ENCODE assay signal across 17 mouse cellular contexts in genomic region chr16:34407036-34407435, GRCm38 (mm10).
A peak's percentile ranks its signal among the peaks of the same experiment; 100 is the strongest.
DNase-seq lines count a peak whose midpoint lies in the region; ATAC-seq and TF ChIP-seq lines count a peak whose summit lies in the region.
"Had no signal": no experiment of that assay in that cellular context is flagged by ENCODE, and none has a peak within 500 bp of the region (broad histone marks: within the 10 kb centered on the region; RNA-seq: fewer than 3 reads in every experiment).

No protein-coding gene starts in this region.

- H3K4me2 ChIP-seq in hindbrain, embryonic 13.5 days, result no peak overlapping the region
- no peak overlapping the region for H3K4me2 ChIP-seq in neural tube, embryonic 13.5 days
- no peak overlapping the region for H3K4me2 ChIP-seq in neural tube, embryonic 15.5 days
- H3K4me2 ChIP-seq: heart, embryonic 13.5 days had no signal

- no peaks in the 10 kb centered on the region for H3K27me3 ChIP-seq in hindbrain, embryonic 13.5 days
- H3K27me3 ChIP-seq in hindbrain, embryonic 10.5 days (ENCODE audit: insufficient read depth, poor library complexity, severe bottlenecking), result no peaks in the 10 kb centered on the region
- H3K27me3 ChIP-seq in neural tube, embryonic 13.5 days, result no peaks in the 10 kb centered on the region
- no peaks in the 10 kb centered on the region for H3K27me3 ChIP-seq in neural tube, embryonic 15.5 days (replicated peaks)
- H3K27me3 ChIP-seq: heart, embryonic 13.5 days had no signal

- H3K27ac ChIP-seq in hindbrain, embryonic 13.5 days, result peak overlapping the region; percentile 60
- no peak overlapping the region for H3K27ac ChIP-seq in hindbrain, embryonic 10.5 days
- H3K27ac ChIP-seq in left cerebral cortex, adult 2 months, result peak overlapping the region; percentile 36; the same call in 1 of the 2 replicates
- H3K27ac ChIP-seq in neural tube, embryonic 13.5 days (replicated peaks), result 0 out of 2 replicates have a peak overlapping the region, but pooled peaks have one; percentile 33
- no peak overlapping the region for H3K27ac ChIP-seq in neural tube, embryonic 15.5 days (replicated peaks)
- H3K27ac ChIP-seq: embryonic facial prominence, embryonic 10.5 days; heart, embryonic 13.5 days had no signal

- H3K9ac ChIP-seq in hindbrain, embryonic 13.5 days, result no peak overlapping the region
- no peak overlapping the region for H3K9ac ChIP-seq in neural tube, embryonic 13.5 days
- H3K9ac ChIP-seq in neural tube, embryonic 15.5 days (replicated peaks), result no peak overlapping the region
- H3K9ac ChIP-seq: heart, embryonic 13.5 days had no signal

- no peaks in the 10 kb centered on the region for H3K36me3 ChIP-seq in hindbrain, embryonic 13.5 days
- no peaks in the 10 kb centered on the region for H3K36me3 ChIP-seq in hindbrain, embryonic 10.5 days
- no peaks in the 10 kb centered on the region for H3K36me3 ChIP-seq in neural tube, embryonic 13.5 days
- H3K36me3 ChIP-seq in neural tube, embryonic 15.5 days, result no peaks in the 10 kb centered on the region
- H3K36me3 ChIP-seq: embryonic facial prominence, embryonic 10.5 days; heart, embryonic 13.5 days had no signal

- 69% methylated on average over 8 of the region's 8 CpGs for WGBS in hindbrain, embryonic 13.5 days
- WGBS in hindbrain, embryonic 10.5 days, result 89% methylated on average over 8 of the region's 8 CpGs
- WGBS in neural tube, embryonic 13.5 days, result 77% methylated on average over 8 of the region's 8 CpGs
- 72% methylated on average over 8 of the region's 8 CpGs for WGBS in neural tube, embryonic 15.5 days

- H3K4me3 ChIP-seq in hindbrain, embryonic 13.5 days, result no peak overlapping the region
- H3K4me3 ChIP-seq in hindbrain, embryonic 10.5 days, result no peak overlapping the region
- no peak overlapping the region for H3K4me3 ChIP-seq in left cerebral cortex, adult 2 months
- H3K4me3 ChIP-seq in neural tube, embryonic 13.5 days, result no peak overlapping the region
- H3K4me3 ChIP-seq in neural tube, embryonic 15.5 days (replicated peaks), result no peak overlapping the region
- H3K4me3 ChIP-seq: embryonic facial prominence, embryonic 10.5 days; heart, embryonic 13.5 days had no signal

- H3K4me1 ChIP-seq in hindbrain, embryonic 13.5 days (replicated peaks), result peaks cover 25% of the 10 kb centered on the region
- peaks cover 15% of the 10 kb centered on the region for H3K4me1 ChIP-seq in hindbrain, embryonic 10.5 days (replicated peaks)
- peaks cover 17% of the 10 kb centered on the region for H3K4me1 ChIP-seq in neural tube, embryonic 13.5 days (replicated peaks)
- H3K4me1 ChIP-seq in neural tube, embryonic 15.5 days, result peaks cover 11% of the 10 kb centered on the region; the same call in 1 of the 2 replicates

- no peak for DNase-seq in hindbrain, embryonic 10.5 days (ENCODE audit: low spot score)
- DNase-seq in left cerebral cortex, adult 2 months (ENCODE audit: extremely low spot score in 1 of 2, low spot score in 2 of 2), result no peak
- no peak for DNase-seq in left cerebral cortex, postnatal 14 days (ENCODE audit: low spot score in 2 of 2)
- DNase-seq in neural tube, embryonic 10.5 days (ENCODE audit: extremely low spot score, low spot score), result no peak
- DNase-seq in retina, postnatal 1 day, result no peak
- DNase-seq: adrenal gland, adult 2 months; adrenal gland, postnatal 25 days; cerebellum, adult 2 months; cerebellum, postnatal 10 days; gastrocnemius, postnatal 36 days; heart, adult 11 months; heart, postnatal 36 days had no signal

- H3K9me3 ChIP-seq in hindbrain, embryonic 13.5 days, result no peaks in the 10 kb centered on the region
- H3K9me3 ChIP-seq in hindbrain, embryonic 10.5 days, result no peaks in the 10 kb centered on the region
- H3K9me3 ChIP-seq in neural tube, embryonic 13.5 days, result no peaks in the 10 kb centered on the region
- H3K9me3 ChIP-seq in neural tube, embryonic 15.5 days (replicated peaks), result no peaks in the 10 kb centered on the region
- H3K9me3 ChIP-seq: embryonic facial prominence, embryonic 10.5 days; heart, embryonic 13.5 days had no signal

- peak; percentile 57; the same call in 1 of the 2 replicates for ATAC-seq in hindbrain, embryonic 13.5 days (ENCODE audit: low FRiP score)
- peak; percentile 27; the same call in 1 of the 2 replicates for ATAC-seq in neural tube, embryonic 13.5 days (ENCODE audit: low read depth)
- ATAC-seq in neural tube, embryonic 15.5 days (ENCODE audit: low FRiP score), result peak; percentile 50; the same call in 1 of the 2 replicates

- no peak for TF ChIP-seq CTCF in left cerebral cortex, adult 2 months (IDR thresholded peaks at IDR 0.05)

- intact Hi-C loops in left cerebral cortex, adult 2 months (cut with DNase I), result no loop called here
- intact Hi-C loops in left cerebral cortex, postnatal 14 days (cut with DNase I), result no loop called here

Comparison
In these comparisons a context has a peak if more than half of its experiments do, and no peak if none do; other contexts are left out.
1. H3K27ac ChIP-seq: peak in hindbrain, embryonic 13.5 days (single experiment), left cerebral cortex, adult 2 months (single experiment) and neural tube, embryonic 13.5 days (single experiment); none in hindbrain, embryonic 10.5 days (single experiment) and neural tube, embryonic 15.5 days (single experiment).
2. Peak in every context shown above with its lines, with median percentiles within 50 percentile points of each other: ATAC-seq.